Mouse (Mus musculus) v-Abl transformed pro-B cells (cell line): ENCODE data around the gene Gpr37l1.
"Not testable (repeated sequence)": the region's sequence is repeated elsewhere in the genome, so short reads cannot be mapped to it uniquely, and the experiment has no call there.

Experiments used
- in situ Hi-C, 2 experiments: fragments of 400-800 bp; cut with MboI; formaldehyde crosslinking; loops; one replicate each; pipeline ENCODE4 v1.15.1; 2025; ENCODE audit not compliant: unreplicated experiment in 2 of 2

Gene Gpr37l1

DNA sequence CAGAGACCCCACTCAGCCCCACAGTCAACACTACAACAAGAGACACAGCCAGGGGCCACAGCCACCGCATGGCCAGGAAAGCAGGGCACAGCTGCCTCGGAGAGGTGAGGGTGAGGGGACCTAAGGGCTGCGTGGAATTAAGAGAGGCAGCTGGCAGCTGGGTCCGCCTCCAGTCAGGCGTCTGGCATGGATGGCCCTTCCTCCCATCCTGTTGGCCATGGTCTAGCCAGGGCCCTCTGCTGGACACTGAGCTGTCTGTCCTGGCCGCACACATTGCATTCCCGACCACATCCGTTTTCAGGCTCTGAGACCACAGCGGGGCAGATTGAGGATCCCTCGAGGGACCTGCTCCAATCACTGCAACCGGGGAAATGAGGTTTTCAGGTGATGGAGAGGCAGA is at the start of gene Gpr37l1:
TSS of gene Gpr37l1 (minus strand) at position 247 of the 400 bp plus-strand sequence.
- in situ Hi-C loops = loop anchor here in 1 of 2 experiments (25.0 kb wide), 1 partner anchor 495 kb away; no protein-coding TSS in a partner anchor

DNA sequence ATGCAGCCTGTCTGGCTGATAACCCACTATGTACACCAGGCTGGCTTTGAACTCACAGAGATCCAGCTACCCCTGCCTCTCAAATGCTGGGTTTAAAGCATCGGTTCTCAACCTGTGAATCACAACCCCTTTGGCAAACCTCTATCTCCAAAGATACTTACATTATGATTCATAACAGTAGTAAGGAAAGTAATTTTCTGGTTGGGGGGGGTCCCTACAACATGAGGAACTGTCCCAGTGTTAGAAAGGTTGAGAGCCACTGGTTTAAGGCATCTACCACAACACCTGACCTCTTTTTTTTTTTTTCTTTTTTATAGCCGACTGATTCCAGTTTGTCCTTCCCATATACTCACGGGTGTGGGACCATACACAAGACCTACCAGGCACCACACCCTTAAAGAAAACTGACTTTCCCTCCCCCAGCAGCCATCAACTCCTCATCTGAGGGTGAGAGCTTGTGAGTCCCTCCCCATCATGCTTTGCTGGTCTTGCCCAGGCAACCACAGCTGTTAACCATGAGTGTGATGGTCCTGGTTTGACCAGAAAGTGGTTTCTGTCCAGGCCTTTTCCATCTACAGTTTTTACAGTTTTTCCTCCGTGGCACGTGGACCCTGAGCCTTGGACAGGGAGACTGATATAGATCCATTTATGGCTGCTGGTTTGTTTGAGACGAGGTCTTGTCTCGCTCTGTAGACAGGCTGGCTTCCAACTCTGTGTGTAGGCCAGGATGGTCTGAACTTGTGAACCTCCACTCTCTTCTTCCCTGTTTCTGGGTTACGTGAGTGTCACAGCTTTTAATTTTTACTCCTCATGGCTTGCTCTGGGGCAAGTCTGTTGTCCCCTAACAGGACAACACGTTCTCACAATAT is 46.5 kb upstream of the Gpr37l1 start:
- in situ Hi-C loops = no loop called here

DNA sequence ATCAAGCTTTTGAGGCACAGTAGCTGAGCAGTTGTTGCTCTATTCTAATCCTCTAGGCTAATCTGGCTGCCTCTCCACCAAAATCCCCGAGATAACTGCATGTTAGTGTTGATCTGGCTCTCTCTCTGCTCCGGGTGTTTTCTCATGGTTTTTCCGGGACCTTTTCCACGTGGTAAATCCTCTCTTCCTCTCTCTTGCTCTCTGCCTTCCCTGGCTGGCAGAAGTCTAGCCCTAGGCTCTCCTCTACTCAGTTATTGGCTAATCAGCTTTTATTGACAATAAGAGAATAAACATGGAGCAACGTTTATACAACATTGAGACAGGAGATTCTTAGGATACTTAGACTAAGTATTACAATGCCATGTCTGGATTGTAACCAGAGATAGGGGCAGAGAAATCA is 42.9 kb upstream of the Gpr37l1 start:
- in situ Hi-C loops = no loop called here

DNA sequence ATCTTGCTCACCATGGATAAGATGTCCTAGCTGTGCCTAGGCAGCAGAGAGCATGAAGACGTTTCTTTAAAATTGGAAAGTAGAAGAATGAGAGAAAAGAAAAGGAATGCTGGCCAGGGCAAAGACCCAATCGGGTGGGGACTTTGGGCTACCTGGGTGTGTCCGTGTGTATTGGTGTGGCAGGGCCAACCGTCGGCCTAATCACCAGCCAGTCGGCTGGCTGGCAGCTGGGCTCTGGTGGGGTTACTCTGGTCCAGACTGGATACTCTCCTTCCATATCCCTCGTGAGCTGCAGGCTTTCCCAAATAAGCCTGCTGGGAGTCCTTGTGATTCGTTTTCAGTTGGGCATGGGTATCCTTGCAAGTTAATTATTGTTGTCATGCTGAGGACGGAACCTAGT is 41.2 kb upstream of the Gpr37l1 start:
- in situ Hi-C loops = no loop called here

DNA sequence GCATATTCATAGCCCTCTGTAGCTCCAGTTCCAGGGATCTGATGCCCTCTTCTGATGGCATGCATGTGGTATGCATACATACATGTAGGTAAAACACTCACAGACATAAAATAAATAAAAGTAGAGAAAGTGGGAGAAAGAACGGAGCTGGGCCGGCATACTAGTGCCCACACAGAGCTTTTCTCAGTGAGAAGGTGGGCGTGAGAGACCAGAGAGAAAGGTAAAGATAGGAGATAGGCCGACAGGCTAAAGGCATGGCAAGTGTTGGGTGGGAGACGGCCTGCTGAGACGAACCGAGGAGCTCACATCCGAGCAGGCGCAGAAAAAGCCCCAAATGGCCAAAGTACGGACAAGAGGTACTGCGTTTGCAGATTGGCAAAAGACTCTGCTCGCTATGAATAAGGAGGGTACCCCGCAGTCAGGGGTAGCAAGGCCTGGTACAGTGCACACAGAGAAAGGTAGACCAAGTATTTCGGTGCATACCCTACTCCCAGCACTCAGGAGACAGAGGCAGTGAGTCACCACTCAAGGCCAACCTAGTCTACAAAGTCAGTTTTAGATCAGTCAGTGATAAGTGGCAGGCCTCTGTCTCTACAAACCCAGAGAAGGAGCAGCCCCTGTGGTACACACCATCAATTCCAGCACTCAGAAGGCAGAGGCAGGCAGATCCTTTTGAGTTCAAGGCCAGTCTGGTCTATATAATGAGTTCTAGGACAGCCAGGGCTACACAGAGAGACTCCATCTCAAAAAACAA is 39.3 kb upstream of the Gpr37l1 start:
- in situ Hi-C loops = no loop called here

DNA sequence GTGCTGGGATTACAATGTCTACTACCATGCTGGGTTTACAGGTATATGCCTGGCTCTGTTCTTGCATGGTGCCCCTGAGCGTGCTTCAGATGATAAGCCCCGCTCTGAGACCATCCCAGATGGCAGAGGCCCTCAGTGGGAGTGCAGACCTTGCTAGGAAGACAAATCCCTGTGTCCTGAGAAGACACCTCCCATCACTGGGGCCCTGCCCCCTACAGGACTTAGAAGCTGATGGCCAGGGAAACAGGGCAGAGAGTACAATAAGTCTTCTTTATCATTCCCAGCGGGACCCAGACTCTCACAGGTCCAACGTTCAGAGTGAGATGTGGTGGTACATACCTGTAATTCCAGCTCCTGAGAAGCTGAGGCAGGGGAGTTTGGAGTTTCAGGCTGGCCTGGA is 37.8 kb upstream of the Gpr37l1 start:
- in situ Hi-C loops = no loop called here

DNA sequence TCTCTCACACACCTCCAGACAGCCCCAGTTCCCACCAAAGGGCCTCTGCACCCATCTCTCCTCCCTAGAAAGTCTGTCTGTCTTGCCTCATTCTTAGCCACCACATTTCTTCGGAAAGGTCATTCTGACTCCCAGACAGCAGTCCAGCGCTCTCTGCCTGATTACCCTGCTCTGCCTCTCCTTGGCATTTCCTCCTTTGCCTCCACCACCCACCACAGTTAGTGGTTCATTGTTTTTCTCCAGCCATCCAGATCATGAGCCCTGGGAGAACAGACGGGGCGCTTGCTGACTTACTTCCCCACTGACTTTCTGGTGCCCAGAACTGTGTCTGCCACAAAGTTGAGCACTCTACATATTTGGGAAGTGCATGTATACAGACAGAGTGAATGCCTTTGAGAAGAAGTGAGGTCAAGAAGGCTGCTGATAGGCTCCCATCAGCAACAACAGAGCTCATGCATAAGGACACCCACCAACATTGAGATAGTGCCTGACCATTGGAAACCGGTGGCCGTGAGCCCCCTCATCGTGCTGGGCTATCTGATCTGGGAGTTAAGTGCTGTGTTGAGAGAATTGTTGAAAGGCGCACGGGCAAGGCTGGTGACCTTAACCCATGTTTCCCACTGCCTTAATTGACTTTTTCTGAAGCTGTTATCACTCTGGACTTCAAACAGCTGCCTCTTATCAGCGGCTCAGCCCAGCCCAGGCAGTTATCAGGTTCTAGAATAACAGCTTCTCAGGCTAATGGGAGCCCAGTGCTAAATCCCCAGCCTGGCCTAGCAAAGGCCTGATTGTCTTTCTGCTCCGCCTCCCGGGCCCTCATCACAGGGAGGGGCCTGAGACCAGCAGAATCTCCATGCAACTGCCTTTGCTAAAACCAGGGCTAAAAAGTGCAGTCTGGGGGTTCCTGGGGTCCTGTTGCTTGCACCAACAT is 37.0 kb upstream of the Gpr37l1 start:
- in situ Hi-C loops = no loop called here

DNA sequence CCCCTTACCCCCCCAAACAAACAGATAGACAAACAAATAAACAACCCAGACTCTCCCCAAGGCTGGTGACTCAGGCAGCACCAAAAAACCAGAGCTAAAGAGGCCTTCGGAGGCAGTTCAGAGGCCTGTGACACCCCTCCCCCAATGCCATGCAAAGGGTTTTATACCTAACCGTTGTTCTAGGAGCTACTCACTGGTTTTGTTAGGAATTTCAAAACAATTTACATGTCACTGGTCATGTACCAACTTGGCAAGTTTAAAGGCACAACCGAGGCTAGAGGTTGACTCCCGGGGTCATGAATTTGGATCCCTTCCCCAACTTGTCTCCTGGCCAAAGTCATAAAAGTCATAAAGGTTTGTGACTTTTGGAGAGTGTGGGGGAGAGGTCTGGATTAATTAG is 32.9 kb upstream of the Gpr37l1 start:
- in situ Hi-C loops = no loop called here

DNA sequence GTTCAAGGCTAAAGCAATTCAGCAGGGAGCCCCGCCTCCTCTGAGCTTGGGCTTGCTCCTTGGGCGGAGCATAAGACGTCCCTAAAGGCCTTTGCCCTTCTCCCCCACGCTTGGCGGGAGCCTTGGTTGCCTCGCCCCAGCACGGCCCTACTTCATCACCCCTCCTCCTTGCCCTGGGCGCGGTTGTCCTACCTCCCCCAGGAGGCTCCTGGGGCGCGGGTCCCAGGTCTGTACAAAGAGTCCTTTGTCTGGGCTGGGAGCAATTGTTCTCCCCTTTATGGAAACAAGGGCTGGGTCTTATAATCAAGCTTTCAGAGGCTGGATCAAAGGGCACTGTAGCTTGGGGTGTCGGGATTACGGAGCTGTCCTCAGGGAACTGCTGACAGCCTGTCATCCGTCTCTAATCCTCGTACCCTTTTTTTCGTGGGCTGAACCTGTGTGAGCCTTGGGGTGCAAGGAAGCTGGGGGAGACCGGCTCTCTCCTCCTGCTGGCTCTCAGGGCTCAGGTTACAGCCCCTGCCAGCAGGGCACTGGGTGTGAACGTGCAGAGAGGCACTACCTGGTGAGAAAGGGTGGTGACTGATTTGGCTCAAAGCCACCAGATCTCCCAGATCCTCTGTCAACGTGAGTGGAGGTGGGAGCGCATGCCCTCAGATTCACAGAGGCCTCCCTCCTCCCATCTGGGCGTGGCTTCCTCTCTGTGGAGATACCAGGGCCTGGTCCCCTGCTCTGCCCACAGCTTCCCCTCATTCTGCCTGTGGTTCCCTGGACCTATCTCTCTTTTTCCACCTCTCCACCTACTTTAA is 31.7 kb upstream of the Gpr37l1 start:
- in situ Hi-C loops = no loop called here

DNA sequence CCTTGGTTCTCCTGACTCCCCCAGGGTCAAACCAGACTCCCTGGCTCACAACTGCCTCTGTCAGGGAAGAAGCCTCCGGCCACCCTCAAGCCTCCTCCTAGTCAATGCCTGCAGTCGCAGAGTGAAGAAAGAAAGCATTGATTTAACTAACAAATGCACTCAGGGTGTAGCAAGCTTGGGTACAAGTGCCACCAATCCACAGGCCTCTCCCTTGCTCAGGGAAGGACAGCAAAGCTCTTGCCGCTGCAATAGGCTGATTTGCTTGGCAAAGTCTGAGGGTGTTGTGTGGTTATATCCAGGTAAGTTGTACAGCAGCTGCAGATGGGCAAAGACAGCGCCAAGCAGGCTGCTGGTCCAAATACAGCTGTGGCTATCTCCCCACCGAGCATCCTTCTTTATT is 30.9 kb upstream of the Gpr37l1 start:
- in situ Hi-C loops = no loop called here

DNA sequence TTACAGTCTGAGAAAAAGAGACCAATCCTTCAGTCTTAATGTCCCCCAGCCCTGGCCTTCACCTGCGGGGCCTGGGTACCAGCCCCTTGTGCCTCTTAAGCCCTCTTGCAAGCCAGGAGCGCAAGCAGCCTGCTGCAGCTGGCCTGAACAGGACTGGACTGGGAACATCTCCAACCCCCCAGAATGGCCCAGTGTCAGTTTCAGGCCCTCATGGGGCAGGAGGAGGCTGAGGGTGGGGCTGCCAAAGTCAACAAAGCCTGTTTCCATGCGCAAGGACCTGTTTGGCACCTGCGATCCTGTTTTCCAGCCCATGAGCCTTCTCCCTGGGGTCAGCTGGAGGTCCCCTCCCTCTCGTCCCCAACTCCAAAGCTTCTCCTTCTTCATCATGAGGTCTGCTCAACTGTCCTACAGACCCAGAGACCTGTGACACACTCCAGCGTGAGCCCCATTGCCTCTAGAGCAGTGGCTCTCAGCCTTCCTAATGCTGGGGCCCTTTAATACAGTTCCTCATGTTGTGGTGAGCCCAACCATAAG is 28.5 kb upstream of the Gpr37l1 start:
- in situ Hi-C loops = no loop called here

DNA sequence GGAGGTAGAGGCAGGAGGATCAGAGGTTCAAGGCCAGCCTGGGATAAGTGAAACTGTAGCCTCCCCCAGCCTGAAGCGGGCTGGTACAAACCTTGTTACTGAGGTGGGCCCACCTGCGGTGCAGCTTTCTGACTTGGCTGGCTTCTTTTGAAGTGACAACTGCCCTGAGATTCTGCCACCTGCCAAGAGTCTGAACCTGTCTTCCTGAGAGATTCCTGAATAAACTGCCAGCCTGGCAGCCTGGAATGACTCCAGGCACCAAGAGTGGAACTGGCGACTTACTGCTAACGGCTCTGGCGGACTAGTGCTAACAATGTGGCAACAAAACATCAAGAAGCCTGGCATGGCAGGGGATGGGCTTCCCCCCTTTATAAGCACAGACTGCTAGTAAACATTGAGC is 26.9 kb upstream of the Gpr37l1 start:
- in situ Hi-C loops = not testable (repeated sequence)

DNA sequence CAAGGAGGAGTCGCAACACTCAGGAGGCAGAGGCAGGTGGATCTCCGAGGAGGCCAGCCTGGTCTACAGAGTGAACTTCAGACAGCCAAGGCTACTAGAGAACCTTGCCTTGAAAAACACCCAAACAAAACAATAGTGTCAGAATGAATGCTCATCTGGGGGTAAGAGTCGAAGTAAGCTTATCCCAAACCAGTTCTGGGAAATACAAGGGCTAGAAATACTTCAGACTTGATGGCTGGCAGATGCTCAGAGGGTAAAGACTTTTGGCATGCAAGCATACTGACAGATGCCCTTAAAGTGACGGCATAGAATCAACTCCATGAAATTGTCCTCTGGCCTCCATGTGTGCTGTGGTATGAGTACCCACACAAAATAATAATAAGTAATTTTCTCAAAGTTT is 21.7 kb upstream of the Gpr37l1 start:
- in situ Hi-C loops = no loop called here

DNA sequence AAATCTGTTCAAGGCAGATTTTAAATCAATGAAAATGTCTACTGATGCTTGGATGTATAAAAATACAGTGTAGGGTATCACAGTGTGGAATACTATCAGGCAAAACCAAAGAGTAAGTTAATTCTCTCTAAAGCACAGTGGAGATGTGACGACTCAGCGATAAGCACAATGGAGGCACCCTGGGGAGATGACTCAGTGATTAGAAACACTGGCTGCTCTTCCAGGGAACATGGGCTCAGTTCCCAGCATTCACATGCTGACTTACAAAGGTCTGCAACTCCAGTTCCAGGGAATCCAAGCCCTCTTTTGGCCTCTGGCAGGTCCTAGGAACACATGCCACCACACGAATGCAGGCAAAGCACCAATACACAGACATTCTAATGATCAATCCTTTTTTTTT is 20.7 kb upstream of the Gpr37l1 start:
- in situ Hi-C loops = no loop called here

DNA sequence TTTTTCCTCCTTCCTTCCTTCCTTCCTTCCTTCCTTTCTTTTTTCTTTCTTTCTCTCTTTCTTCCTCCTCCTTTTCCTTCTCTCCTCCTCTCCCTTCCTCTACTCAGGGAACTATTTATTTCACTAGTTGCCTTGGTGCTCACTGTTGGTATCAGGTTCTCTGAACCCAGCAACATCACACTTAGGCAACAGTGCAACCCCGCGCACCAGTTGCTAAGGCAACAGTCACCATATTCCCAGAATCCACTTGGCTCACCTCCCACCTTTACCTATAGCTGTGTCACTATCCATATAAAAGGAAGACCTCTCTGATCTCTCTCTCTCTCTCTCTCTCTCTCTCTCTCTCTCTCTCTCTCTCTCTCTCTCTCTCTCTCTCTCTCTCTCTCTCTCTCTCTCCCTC is 19.5 kb upstream of the Gpr37l1 start:
- in situ Hi-C loops = not testable (repeated sequence)

DNA sequence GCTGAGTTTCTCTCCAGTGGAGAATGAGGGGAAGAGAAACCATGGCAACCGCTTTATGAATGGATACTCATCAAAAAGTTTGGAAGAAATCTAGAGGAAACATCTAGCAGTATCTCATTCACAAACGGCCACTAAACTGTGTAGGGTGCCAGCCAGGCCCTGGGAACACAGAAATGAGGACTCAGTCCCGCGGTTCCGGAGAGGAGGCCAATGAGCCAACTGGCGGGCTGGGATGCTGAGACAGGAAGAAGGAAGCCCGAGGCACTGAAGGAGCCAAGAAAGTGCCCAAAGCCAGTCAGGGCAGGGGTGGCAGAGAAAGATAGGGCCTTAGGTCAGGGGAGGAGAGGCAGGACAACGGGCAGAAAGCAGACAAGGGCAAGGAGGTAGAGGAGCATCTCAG is 18.9 kb upstream of the Gpr37l1 start:
- in situ Hi-C loops = no loop called here

DNA sequence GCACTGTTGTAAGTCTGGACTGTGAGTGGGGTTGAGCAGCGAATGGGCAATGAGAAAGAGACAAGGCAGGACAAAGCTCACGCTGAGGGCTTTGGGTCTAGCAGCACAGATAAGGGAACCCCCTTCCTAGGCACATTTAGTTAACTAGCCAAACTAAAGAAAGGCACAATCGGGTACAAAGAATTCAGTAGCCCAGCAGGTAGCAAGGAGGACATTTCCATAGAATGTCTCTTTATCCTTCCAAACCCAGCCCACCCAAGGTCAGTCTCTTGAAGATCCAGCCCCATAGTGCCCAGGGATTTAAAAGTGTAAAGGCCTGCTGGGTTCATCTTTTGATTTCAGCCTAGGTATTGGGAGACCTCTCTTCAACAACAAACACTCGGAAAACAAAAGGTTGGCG is 18.5 kb upstream of the Gpr37l1 start:
- in situ Hi-C loops = no loop called here

DNA sequence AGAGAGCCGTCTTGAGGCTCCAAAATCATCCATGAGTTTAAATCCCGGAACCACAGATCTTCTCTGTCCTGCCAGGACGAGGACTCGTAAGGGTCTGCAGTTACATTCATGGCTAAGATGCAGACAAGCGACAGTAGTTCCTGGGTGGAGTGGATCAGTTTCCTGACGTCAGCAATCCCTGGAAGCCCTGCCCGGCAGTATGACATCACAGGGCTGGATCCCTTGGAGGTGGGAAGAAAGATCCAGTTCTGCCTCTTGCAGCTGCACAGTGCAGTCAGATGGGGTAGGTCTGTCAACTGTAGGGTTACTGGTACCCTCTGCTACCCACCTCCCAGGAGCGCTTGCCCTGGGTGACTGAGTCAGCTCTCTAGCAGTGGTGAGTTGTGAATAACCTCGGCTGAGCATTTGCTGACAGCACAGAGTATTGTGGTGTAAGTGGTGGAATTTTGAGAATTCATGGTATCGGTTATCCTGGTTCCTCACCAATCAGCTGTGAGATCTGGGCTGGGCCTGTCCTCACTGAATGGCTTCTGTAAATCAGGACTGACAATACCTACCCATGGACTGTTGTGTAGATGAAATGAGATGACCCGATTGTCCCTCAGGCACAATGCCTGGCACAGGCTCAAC is 16.6 kb upstream of the Gpr37l1 start:
- in situ Hi-C loops = no loop called here

DNA sequence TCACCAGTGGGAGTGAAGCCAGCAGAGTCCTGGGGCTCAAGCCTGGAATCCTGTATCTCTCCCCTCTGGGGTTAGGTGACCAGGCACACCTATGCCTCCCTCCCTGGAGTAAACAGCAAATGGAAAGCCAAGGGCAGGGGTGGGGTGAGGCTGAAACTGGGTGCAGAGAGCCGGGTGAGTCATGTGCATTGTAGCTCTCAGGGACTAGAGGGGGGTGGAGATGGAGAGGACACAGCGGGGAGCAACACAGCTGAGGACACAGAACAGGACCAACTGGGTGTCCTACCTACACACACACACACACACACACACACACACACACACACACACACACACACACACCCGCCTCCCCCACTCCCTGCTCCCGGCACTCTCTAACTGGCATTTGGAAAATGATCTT is 16.0 kb upstream of the Gpr37l1 start:
- in situ Hi-C loops = no loop called here
